Mouse (Mus musculus) cerebellum, postnatal 10 days (tissue): ENCODE measurements around the gene Ston2.

Experiments
- DNase-seq, 2 experiments: peaks; one replicate each; pipeline ENCODE4 v3.0.0; 2021; ENCODE audit warnings: mixed read lengths in 2 of 2

Gene Ston2

DNA sequence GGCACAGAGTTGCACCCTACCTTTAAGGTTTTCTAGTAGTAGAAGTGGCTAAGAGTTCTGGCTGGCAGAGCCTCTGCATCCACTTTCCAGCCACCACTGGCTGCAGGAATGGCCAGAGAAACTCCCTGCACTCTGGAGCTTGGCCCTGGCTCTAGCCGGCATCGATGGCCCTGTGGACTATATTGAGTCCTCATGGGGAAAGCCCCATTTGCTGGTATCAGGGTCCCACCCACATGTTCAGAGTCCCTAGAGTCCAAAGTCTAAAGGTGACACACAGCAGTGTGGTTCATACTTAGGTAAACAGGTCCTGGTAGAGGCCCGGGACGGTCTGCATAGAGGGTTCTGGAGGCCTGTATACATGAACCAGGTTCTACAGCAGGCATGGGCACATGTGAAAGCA, 92.0 kb downstream of the Ston2 start:
- DNase-seq, result no peak

GRCm38 (mm10) chr12:91695761-91696160, 92.4 kb downstream of the Ston2 start:
- DNase-seq, result no peak

GRCm38 (mm10) chr12:91694748-91695147, 93.4 kb downstream of the Ston2 start:
- DNase-seq, result no peak

GRCm38 (mm10) chr12:91693566-91693965, 94.6 kb downstream of the Ston2 start:
- DNase-seq, result no peak

GRCm38 (mm10) chr12:91692991-91693390, 95.2 kb downstream of the Ston2 start:
- DNase-seq, result no peak

- no peak for DNase-seq
Measured at GRCm38 (mm10) chr12:91685674-91686290, 102.4 kb downstream of the Ston2 start.

GRCm38 (mm10) chr12:91684840-91685415, 103.3 kb downstream of the Ston2 start:
- peak in 1 of 2 experiments; percentile 24 for DNase-seq

- peak; percentile 73 to 76 for DNase-seq
Measured at GRCm38 (mm10) chr12:91684101-91684839, 103.9 kb downstream of the Ston2 start.

DNA sequence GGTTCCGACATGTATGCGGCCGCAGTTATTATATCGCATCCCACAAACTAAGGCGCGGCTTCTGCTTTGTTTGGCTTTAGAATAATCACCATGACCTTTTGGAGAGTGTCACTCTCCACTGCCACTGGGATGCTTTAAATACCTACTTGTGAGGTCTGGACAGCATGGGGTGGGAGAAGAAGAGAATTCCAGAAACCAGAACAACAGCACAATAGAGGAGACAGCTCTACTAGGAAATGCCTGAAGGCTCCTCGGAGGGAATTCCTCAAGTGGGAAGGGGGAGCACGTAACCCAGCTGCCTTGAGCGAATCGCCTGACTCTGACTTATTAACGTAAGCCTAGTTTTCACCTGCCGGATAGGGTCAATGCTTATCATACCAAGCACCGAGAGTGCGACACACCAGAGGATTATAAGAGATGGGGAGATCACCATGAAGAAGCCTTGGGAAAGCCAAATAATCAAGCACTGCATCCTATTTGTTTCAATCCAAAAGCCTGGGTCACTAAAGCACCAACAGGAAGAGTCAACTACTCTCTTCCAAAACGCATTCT, 104.6 kb downstream of the Ston2 start:
- no peak for DNase-seq

DNA sequence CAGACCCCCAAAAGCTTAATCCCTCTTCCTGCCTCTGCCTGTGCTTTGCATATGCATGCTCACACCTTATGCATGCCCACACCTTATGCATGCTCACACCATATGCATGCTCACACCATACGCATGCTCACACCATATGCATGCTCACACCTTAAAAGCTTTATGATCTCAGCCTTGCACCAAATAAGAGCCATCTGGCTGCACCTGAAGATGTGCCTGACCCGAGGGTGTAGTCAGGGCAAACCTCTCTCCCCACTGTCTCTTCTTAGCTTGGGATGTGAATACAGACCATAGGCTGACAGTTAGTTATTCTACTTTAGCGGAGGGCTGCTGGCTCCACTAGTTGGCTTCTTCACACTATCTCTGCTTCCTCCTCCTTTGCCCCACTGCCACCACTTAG, 105.1 kb downstream of the Ston2 start:
- no peak for DNase-seq

DNA sequence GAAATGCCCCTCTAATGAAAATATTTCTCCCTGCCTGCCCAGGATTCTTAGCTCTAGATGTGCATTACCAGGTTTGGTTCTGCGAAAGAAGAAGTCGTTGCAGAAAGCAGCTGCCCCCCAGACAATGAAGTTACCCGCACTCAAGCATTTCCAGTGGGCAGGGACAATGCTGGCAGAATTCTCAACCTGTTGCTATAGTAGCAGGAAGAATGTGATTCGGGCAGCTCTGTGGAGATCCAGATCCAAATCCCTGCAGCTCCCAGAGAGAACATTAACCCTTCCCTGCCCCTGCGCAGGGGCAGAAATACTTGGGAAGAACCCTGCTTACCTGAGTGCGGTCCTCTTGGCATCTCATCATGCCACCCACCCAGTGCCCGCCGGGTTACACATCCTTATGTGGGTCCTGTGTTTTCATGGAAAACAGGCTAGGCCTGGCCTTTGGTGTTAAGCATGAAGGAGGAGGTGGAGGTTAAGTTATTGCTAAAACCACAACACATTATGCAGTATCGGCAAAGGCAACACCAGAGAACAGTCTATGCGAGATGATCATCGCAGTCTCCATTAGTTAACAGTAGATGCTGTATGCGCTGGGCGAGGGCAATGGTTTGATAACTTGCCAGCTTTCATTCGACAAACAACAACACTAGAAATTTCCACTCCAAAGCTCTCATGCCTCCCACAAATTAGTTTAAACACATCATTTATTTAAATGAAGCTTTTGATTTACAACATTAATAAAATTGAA, 108.7 kb downstream of the Ston2 start:
- DNase-seq, result peak; percentile 45 to 47

- DNase-seq, result peak; percentile 74 to 75
Measured at GRCm38 (mm10) chr12:91675937-91676336, 112.2 kb downstream of the Ston2 start.

DNA sequence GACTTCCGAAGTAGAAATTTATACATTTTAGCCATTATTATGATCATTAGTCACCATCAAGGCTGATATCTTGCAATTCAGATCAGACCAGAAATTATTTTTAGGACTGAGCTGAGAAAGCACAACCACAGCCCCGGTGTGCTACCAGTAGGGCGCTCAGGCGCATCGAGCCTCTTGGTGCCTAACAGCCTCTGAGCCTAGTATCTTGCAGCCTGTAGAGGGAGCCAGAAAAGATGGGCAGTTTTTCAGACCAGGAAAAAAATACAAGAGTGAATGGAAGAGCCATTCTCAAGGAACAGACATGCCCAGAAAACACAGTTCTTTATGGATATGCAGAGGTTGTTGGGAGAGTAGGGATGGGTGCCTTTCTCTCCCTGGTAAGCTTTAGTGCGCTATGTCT, 115.0 kb downstream of the Ston2 start:
- DNase-seq, result peak; percentile 27 to 37

DNA sequence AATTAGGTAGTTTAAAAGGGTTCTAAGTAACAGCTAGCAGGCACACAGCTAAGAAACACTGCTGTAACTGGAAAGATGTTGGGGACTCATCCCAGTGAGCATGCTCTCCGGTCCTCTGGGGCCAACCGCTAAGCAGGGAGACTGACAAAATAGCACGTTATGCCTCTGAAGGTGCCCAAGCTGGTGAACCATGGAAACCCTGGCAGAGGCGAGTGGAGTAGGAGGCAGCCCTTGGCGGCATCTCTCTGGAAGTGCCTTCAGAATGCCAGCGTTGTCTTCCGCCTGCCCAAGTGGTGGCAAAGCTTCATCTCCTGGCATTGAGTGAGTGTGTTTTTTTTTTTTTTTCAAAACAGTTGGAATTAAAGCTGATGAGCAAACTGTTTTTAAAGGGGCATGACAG, 115.7 kb downstream of the Ston2 start:
- DNase-seq, result peak; percentile 78 to 82

- DNase-seq, result no peak
Measured at GRCm38 (mm10) chr12:91668529-91669245, 119.5 kb downstream of the Ston2 start.

DNA sequence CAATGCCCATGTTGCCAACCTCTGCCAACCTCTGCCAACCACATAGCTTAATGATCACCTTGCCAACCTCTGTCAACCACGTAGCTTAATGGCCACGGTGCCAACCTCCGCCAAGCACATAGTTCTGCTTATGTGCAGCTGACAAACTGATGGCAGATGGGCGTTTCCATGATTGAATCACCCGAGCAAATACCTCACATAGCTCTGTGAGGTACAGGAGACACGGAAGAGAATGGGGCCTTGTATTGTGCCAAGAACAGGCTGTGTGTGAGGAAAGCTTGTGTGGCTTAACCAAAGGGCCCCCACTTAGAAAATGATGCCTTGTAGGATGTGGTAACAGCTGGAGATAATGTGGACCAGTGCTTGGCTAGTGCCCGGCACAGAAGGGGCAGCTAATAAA, 120.4 kb downstream of the Ston2 start:
- no peak for DNase-seq

DNA sequence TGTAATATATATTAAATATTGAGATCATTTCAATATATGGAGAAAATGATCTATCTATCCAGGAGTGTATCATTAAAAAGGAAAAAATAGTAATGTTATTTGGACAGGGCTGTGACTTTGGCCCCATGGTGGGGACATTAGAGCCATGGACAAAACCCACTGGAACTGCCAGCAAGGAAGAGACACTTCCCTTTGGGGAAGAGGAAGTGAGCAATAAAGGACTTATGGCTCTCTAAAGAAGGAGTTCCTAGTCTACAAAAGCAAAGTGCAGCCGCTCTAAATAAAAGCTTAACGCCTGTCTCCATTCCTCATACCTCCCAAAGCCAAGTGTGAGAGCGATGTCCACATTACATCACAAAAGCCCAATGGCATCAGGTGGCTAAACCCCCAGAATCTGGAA, 121.6 kb downstream of the Ston2 start:
- DNase-seq, result no peak

DNA sequence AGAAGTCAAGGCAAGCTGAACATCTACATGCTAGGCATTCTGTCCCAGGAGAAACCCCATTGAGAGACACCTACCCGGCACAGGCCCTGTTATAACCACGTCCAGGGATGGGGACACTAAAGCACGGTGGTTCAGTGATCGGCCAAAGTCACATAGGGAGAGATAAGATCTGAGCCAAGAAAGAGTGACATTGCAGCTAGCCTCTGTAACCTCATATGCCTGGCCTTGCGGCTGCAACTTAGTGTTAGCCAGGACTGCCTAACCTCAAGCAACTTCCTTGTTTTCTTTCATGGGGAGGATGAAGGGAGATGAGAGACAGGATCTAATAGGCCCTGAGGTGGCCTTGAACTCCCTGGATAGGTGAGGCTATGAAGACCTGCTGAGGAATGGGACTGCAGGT, 122.8 kb downstream of the Ston2 start:
- DNase-seq, result no peak

- DNase-seq, result no peak
Measured at GRCm38 (mm10) chr12:91663260-91663659, 124.9 kb downstream of the Ston2 start.

DNA sequence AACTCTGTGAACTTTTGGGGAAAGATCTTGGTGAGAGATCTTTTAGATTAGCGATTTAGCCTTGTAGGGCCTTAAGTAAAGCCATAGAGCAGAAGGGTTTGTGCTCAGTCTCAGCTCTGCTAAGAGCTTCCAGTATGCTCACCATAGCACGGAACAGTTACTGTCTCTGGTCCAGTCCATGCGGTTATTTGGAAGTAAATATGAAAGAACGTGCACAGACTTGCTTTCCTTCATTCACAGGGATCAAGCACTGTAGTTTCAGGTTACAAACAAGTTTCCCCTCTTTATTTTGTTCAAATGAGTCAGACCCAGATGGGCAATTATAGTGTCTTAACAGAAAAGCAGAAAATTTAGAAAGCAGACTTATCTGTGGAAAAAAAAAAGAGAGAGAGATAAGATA, 125.3 kb downstream of the Ston2 start:
- DNase-seq, result no peak

DNA sequence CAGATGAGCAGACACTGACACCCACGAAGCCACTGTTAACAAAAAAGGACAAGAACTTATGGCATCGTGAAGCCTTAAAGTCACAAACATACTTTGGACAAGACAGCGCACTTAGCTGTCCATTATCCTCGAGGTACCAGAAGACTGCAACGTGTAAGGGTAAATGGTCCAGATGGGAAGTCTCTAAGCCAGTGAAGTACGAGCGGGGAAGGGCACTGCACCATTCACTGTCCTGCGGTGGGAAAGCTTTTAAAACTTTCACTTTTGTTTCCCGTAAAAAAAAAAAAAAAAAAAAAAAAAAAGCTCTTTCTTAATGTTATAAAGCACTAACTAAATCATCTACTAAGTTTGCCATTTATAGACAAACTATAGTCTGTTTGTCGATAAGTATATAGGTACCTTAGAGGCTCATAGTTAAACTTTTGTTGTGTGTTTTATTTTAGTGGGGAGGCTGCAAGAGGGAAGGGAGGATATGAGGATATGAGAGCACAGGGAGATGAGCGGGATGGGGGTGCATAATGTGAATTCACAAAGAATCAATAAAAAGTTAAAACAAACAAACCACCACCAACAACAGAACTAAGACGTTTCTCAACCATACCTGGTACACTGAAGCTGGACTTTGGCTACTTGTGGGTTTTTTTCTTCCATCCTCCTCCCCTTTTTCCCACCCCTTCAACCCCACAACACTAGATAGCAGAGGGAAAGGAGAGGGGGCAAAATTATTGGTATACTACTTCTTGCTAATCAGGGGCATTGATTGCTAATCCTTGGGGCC, 127.4 kb downstream of the Ston2 start:
- DNase-seq, result no peak
